Mouse (Mus musculus): Measurements from ENCODE around the gene 2410004B18Rik. TPM values are rescaled to one million over a fixed set of nuclear protein-coding genes. Genes with fewer than 3 reads are reported as not detected.
"Not testable (repeated sequence)": the region's sequence is repeated elsewhere in the genome, so short reads cannot be mapped to it uniquely, and the experiment has no call there.

The 2410004B18Rik gene
- polyA plus RNA-seq, 1 experiment from 2014 or later: 47.1 TPM

DNA sequence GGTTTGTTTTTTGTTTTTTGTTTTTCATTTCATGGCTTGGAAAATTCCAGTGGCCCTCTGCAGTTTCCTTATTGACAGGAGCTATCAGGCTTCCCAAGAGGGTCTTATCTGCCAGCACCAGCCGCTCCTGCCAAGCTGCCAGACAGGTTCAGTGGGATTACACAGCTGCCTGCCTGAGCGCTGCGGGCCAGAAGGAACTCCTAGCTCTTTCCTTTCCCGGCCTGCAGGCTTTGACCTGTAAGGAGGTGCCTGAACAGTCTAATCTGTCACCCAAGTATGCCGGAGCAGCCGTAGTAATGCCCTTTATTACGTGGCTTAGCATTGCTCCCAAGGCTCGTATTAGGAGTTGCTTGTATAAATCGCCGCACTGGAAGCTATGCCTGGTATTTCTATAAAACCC, 26.7 kb downstream of the 2410004B18Rik start:
- Histone ChIP-seq H3K9ac (ENCODE audit: low read depth, low read length) (no peak overlapping the region), H3K36me3 (ENCODE audit: control insufficient read depth, insufficient read depth, low read length) (no peaks in the 10 kb centered on the region), H3K4me1 (ENCODE audit: control insufficient read depth, insufficient read depth, low read length) (peaks cover 26% of the 10 kb centered on the region), H3K9me3 (replicated peaks; ENCODE audit: control insufficient read depth, low read length) (no peaks in the 10 kb centered on the region), H3K27ac (ENCODE audit: low read depth, low read length) (peak overlapping the region; percentile 89), H3K4me2 (peak overlapping the region; percentile 51), H3K27me3 (ENCODE audit: control insufficient read depth, insufficient read depth, low read length) (no peaks in the 10 kb centered on the region), H3K4me3 (ENCODE audit: low read depth, low read length) (no peak overlapping the region)
- peak; percentile 54 for ATAC-seq (replicated peaks; ENCODE audit: insufficient number of reproducible peaks, low FRiP score, low TSS enrichment)
- WGBS (ENCODE audit: insufficient replicate concordance): under 1% methylated on average over 10 of the region's 10 CpGs

DNA sequence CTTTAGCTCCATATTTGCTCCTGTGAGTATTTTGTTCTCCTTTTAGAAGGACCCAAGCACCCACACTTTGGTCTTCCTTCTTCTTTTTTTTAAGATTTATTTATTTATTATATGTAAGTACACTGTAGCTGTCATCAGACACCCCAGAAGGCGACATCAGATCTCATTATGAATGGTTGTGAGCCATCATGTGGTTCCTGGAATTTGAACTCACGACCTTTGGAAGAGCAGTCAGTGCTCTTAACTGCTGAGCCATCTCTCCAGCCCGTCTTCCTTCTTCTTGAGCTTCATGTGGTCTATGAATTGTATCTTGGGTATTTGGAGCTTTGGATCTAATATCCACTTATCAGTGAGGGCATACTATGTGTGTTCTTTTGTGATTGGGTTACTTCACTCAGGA, 27.8 kb downstream of the 2410004B18Rik start:
- not testable (repeated sequence) for H3K4me2 ChIP-seq; H3K9me3 ChIP-seq (replicated peaks; ENCODE audit: control insufficient read depth, low read length); H3K27me3 ChIP-seq (ENCODE audit: control insufficient read depth, insufficient read depth, low read length); ATAC-seq (replicated peaks; ENCODE audit: insufficient number of reproducible peaks, low FRiP score, low TSS enrichment); H3K9ac ChIP-seq (ENCODE audit: low read depth, low read length); H3K4me3 ChIP-seq (ENCODE audit: low read depth, low read length); H3K36me3 ChIP-seq (ENCODE audit: control insufficient read depth, insufficient read depth, low read length)
- peaks cover 27% of the 10 kb centered on the region for H3K4me1 ChIP-seq (ENCODE audit: control insufficient read depth, insufficient read depth, low read length)
- WGBS (ENCODE audit: insufficient replicate concordance): 60% methylated on average over 3 of the region's 3 CpGs
- peak overlapping the region; percentile 89; the same call in 1 of the 2 replicates for H3K27ac ChIP-seq (ENCODE audit: low read depth, low read length)

DNA sequence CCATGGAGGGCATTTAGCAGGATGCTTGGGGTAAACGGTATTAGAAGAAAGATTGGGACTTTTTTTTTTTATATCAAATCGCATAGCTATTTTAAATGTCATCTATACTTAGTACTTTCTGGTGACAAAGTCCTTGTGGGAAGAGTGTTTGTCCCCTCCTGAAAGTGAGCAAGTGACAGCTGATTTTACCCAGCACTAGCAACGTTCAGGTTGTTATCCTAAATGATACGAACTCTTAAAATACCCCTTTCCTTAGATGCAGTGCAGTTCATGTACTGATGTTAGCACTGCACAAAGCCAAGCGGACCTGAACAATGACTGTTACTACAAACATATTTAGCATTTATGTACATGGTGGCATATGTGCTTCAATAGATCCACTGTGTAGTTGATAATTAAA, 29.0 kb downstream of the 2410004B18Rik start:
- 42% methylated on average over 5 of the region's 5 CpGs for WGBS (ENCODE audit: insufficient replicate concordance)
- Histone ChIP-seq H3K9me3 (replicated peaks; ENCODE audit: control insufficient read depth, low read length) (no peaks in the 10 kb centered on the region), H3K4me2 (no peak overlapping the region), H3K36me3 (ENCODE audit: control insufficient read depth, insufficient read depth, low read length) (no peaks in the 10 kb centered on the region), H3K9ac (ENCODE audit: low read depth, low read length) (no peak overlapping the region), H3K27ac (ENCODE audit: low read depth, low read length) (peak overlapping the region; percentile 63), H3K4me3 (ENCODE audit: low read depth, low read length) (no peak overlapping the region), H3K4me1 (ENCODE audit: control insufficient read depth, insufficient read depth, low read length) (peaks cover 27% of the 10 kb centered on the region), H3K27me3 (ENCODE audit: control insufficient read depth, insufficient read depth, low read length) (no peaks in the 10 kb centered on the region)
- ATAC-seq (replicated peaks; ENCODE audit: insufficient number of reproducible peaks, low FRiP score, low TSS enrichment): no peak

DNA sequence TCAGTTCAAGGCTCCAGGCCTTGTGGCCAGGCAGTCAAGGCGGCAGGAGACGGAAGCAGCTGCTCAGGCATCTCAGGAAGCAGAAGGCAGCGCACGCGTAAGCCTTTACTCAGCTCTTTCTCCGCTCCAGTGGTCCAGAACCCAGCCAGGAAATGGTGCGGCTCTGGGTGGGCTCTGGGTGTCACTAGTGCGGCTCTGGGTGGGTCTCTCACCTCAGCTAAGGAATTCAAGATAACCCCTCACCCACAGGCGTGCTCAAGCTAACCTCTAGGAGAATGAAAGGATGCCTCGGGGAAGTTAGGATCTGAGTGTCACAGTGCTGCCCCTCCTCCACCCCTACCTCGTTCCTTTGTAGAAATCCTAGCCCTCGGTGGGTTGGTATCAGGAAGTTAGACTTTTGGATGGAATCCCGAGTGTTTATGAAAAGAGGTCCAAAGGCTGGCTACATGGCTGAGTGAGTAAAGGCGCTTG, 31.3 kb downstream of the 2410004B18Rik start:
- peaks cover 11% of the 10 kb centered on the region for H3K4me1 ChIP-seq (ENCODE audit: control insufficient read depth, insufficient read depth, low read length)
- no peak overlapping the region for H3K9ac ChIP-seq (ENCODE audit: low read depth, low read length)
- peak overlapping the region; percentile 32; the same call in 1 of the 2 replicates for H3K4me2 ChIP-seq
- WGBS (ENCODE audit: insufficient replicate concordance): 31% methylated on average over 14 of the region's 14 CpGs
- no peak for ATAC-seq (replicated peaks; ENCODE audit: insufficient number of reproducible peaks, low FRiP score, low TSS enrichment)
- no peaks in the 10 kb centered on the region for H3K36me3 ChIP-seq (ENCODE audit: control insufficient read depth, insufficient read depth, low read length)
- no peaks in the 10 kb centered on the region for H3K27me3 ChIP-seq (ENCODE audit: control insufficient read depth, insufficient read depth, low read length)
- H3K27ac ChIP-seq (ENCODE audit: low read depth, low read length): peak overlapping the region; percentile 29; the same call in 1 of the 2 replicates
- H3K4me3 ChIP-seq (ENCODE audit: low read depth, low read length): no peak overlapping the region
- H3K9me3 ChIP-seq (replicated peaks; ENCODE audit: control insufficient read depth, low read length): peaks cover 2% of the 10 kb centered on the region; the same call in 1 of the 2 replicates

DNA sequence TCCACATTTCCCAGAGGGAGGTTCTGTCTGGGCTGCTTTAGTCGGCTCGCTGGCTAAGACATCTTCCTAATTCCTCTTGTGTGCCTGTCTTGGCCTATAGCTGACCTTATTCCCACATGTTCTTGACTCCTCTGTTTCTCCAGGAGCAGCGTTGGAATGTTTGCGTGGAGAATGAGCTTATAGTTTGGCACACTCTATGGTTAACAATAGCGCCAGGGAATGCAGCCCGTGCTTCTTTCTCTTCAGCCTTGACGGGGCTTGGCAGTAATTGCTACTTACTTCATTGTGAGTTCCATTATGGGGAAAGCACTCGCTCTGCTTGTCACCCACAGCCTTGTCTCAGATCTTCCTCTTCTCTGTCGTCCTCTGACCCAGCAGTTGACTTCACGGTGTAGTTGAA, 33.7 kb downstream of the 2410004B18Rik start:
- H3K9ac ChIP-seq (ENCODE audit: low read depth, low read length): no peak overlapping the region
- no peak overlapping the region for H3K4me2 ChIP-seq
- no peak overlapping the region for H3K27ac ChIP-seq (ENCODE audit: low read depth, low read length)
- H3K27me3 ChIP-seq (ENCODE audit: control insufficient read depth, insufficient read depth, low read length): no peaks in the 10 kb centered on the region
- ATAC-seq (replicated peaks; ENCODE audit: insufficient number of reproducible peaks, low FRiP score, low TSS enrichment): no peak
- 72% methylated on average over 10 of the region's 10 CpGs for WGBS (ENCODE audit: insufficient replicate concordance)
- H3K36me3 ChIP-seq (ENCODE audit: control insufficient read depth, insufficient read depth, low read length): no peaks in the 10 kb centered on the region
- no peak overlapping the region for H3K4me3 ChIP-seq (ENCODE audit: low read depth, low read length)
- peaks cover 6% of the 10 kb centered on the region for H3K4me1 ChIP-seq (ENCODE audit: control insufficient read depth, insufficient read depth, low read length)
- H3K9me3 ChIP-seq (replicated peaks; ENCODE audit: control insufficient read depth, low read length): peaks cover 6% of the 10 kb centered on the region; the same call in 1 of the 2 replicates

DNA sequence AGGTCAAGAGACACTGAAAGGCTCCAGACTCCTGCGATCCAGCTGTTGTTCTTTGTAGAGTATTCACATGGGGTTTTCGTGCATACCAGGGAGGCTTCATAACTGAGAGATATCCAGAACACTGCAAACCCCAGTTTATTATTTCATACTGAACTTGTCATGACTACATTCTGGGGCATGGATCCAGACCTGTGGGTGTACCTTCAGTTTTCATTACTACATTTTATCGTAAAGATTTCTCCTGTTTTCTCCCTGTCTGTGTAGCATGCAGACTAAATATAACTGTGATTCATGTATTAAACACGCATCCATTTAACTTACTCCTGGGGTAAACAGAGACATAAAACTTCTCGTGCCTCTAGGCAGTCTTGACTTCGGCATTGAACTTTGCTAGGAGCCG, 37.2 kb downstream of the 2410004B18Rik start:
- Histone ChIP-seq H3K9ac (ENCODE audit: low read depth, low read length) (no peak overlapping the region), H3K4me2 (no peak overlapping the region), H3K9me3 (replicated peaks; ENCODE audit: control insufficient read depth, low read length) (peaks cover 8% of the 10 kb centered on the region; the same call in 1 of the 2 replicates), H3K4me1 (ENCODE audit: control insufficient read depth, insufficient read depth, low read length) (no peaks in the 10 kb centered on the region), H3K36me3 (ENCODE audit: control insufficient read depth, insufficient read depth, low read length) (no peaks in the 10 kb centered on the region), H3K27ac (ENCODE audit: low read depth, low read length) (no peak overlapping the region), H3K27me3 (ENCODE audit: control insufficient read depth, insufficient read depth, low read length) (no peaks in the 10 kb centered on the region), H3K4me3 (ENCODE audit: low read depth, low read length) (no peak overlapping the region)
- WGBS (ENCODE audit: insufficient replicate concordance): 84% methylated on average over 7 of the region's 7 CpGs
- no peak for ATAC-seq (replicated peaks; ENCODE audit: insufficient number of reproducible peaks, low FRiP score, low TSS enrichment)

DNA sequence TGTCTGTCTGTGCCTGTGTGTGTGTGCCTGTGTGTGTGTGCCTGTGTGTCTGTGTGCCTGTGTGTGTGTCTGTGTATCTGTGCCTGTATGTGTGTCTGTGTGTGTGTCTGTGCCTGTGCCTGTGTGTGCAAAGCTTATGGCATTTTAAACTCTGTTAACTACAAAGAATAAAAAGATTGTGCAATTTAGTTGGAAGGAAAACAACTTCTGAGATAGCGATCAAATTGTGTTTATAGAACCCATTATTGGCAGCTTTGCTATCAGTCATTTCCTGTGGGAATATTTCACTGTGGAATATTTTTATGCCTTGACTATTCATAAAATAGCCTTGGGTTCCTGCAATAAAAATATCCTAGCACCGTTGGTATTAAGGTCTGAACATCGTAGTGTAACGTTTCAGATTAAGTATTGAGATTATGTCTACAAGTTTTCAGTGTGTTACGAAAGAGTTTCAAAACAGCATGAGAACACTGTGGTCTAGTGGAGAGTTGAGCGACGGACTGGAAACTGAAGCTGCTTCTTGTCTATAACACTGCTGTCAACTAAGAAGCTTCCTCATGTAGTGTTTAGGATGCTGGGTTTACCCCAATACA, 47.6 kb downstream of the 2410004B18Rik start:
- ATAC-seq (replicated peaks; ENCODE audit: insufficient number of reproducible peaks, low FRiP score, low TSS enrichment): no peak
- H3K4me1 ChIP-seq (ENCODE audit: control insufficient read depth, insufficient read depth, low read length): peaks cover 5% of the 10 kb centered on the region; the same call in 1 of the 2 replicates
- H3K4me2 ChIP-seq: no peak overlapping the region
- WGBS (ENCODE audit: insufficient replicate concordance): 72% methylated on average over 7 of the region's 7 CpGs
- no peak overlapping the region for H3K4me3 ChIP-seq (ENCODE audit: low read depth, low read length)
- no peaks in the 10 kb centered on the region for H3K36me3 ChIP-seq (ENCODE audit: control insufficient read depth, insufficient read depth, low read length)
- no peak overlapping the region for H3K27ac ChIP-seq (ENCODE audit: low read depth, low read length)
- H3K27me3 ChIP-seq (ENCODE audit: control insufficient read depth, insufficient read depth, low read length): no peaks in the 10 kb centered on the region
- no peaks in the 10 kb centered on the region for H3K9me3 ChIP-seq (replicated peaks; ENCODE audit: control insufficient read depth, low read length)
- no peak overlapping the region for H3K9ac ChIP-seq (ENCODE audit: low read depth, low read length)

DNA sequence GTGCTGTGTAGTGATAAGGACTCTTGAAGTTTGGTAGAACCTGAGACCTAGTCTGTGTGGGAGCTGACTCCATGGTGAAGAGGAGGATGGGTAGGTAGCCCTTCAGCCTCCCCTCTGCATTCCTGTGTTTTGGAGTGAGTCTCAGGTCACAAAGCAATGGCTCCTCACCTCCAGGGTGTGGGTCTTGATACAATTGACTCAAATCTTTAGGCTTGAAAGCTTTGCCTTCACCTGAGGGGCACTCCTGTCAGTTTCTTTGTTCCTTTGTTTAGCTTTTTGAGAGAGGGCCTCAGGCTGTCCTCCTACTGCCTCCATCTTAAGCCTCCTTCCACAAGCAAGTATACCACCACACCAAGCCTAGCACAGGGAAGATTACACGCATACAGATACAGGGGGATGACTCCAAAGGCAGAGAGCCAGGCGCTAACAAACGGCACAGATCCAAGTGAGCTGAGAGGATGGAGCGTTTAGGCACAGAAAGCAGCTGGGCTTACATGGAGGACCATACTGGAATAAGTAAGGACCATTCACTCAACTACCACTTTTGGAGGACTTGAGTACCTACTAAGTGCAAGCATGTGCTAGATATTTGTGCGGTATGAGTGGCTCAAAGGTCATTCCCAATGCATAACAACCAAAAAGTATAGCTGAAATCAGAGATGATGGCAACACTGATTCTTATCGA, 48.6 kb downstream of the 2410004B18Rik start:
- Histone ChIP-seq H3K4me3 (ENCODE audit: low read depth, low read length) (peak overlapping the region; percentile 72; the same call in 1 of the 2 replicates), H3K4me2 (peak overlapping the region; percentile 74), H3K4me1 (ENCODE audit: control insufficient read depth, insufficient read depth, low read length) (peaks cover 9% of the 10 kb centered on the region), H3K9me3 (replicated peaks; ENCODE audit: control insufficient read depth, low read length) (no peaks in the 10 kb centered on the region), H3K36me3 (ENCODE audit: control insufficient read depth, insufficient read depth, low read length) (peaks cover 3% of the 10 kb centered on the region; the same call in 1 of the 2 replicates), H3K27me3 (ENCODE audit: control insufficient read depth, insufficient read depth, low read length) (no peaks in the 10 kb centered on the region), H3K27ac (ENCODE audit: low read depth, low read length) (no peak overlapping the region), H3K9ac (ENCODE audit: low read depth, low read length) (no peak overlapping the region)
- WGBS (ENCODE audit: insufficient replicate concordance): 53% methylated on average over 6 of the region's 6 CpGs
- no peak for ATAC-seq (replicated peaks; ENCODE audit: insufficient number of reproducible peaks, low FRiP score, low TSS enrichment)

Measured in heart, embryonic 11.5 days (tissue).